Mouse (Mus musculus) liver, adult 2 months (tissue): ENCODE results near the gene Wdr27.

Experiments
- CTCF ChIP-seq: fragments of 200-500 bp; IDR thresholded peaks from 2 replicates; pipeline ENCODE4 v1.5.1; 2011; ENCODE audit warnings: low read depth, low read length, control low read depth
- POLR2A ChIP-seq: fragments of 200-500 bp; IDR thresholded peaks from 2 replicates; pipeline ENCODE4 v1.6.1; 2011; ENCODE audit warnings: low read length, control low read depth; ENCODE audit not compliant: insufficient read depth; ENCODE audit errors: extremely low read depth

- TF ChIP-seq POLR2A (no peak), CTCF (no peak)
These were observed 147.9 kb downstream of the Wdr27 start for GRCm38 (mm10) chr17:14795074-14795473.
